Mouse (Mus musculus): Measurements from ENCODE around the gene Clrn1.
"Not testable (repeated sequence)": the region's sequence is repeated elsewhere in the genome, so short reads cannot be mapped to it uniquely, and the experiment has no call there.

Gene Clrn1

DNA sequence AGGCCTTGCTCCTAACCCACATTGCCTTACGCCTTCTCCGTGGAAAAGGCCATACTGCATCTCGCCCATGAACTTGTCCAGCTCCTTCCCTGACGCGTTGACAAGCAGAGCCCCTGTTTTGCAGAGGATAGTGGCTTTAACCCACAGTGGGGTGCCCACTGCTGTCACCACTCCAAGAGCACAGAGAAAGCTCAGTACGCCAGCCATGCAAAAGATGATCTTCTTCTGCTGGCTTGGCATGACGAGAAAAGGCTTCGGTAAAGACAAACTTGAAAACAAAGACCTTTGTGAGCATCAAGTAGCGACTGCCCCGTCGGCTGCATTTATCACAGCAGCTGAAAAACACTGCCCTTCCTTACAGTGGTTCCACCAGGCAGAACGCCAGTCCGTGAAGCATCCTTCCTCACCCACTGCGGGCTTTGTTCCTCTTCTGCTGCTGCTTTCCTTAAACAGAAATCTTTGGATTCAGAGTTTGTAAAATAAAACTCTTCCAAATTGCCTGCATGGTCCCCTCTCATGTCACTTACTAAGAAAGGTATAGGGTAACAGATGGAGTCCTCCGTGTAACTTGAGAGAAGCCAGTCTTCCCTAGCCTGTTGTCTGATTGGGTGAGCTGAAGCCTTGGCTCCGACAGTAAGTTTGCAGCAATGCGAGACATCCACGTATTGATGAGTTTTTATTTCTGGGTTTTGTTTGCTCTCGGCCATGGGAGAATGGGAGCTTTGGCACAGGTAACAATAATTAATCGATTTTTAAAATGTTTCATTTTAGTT, at the start of gene Clrn1:
TSS of gene Clrn1 (minus strand) at position 540 of the 773 bp plus-strand sequence.
- in situ Hi-C loops (cut with MboI, MseI): no loop called here

DNA sequence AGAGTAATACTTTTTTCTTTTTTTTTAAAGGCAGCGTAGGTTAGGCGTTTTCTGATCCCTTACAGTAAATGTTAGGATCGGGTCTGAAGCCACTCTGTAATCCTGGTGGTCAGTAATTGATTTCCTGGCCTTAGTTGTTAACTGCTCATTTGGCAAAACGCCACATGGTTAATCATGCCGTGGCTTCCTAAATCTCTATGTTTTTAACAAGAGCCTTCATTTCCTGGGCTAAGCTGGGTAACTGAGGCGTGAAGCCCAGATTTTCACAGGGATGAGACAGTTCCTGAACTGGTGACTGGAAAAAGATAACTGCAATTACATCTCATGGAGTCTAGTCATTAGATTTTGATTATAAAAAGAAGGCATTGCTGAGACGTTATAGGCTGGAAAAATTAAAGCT, 38.9 kb upstream of the Clrn1 start:
- in situ Hi-C loops (cut with MboI, MseI): no loop called here

DNA sequence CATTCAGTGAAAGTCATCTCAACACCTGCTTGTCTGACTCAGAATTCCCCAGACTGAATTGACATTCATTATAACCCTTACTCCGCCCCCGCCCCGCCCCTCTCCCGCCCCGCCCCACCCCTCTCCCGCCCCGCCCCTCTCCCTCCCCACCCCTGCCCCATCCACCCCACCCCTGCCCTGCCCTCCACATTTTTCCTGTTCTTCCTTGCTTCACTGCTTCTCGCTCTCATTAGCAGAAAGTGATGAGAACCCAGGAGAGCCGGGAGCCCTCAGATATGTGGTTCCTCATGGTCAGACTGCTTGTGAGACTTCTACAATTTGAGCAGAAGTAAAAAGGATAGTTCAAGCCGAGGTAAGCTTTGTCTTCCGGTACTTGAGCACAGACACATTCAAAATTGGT, 38.0 kb upstream of the Clrn1 start:
- in situ Hi-C loops (cut with MboI, MseI): no loop called here

DNA sequence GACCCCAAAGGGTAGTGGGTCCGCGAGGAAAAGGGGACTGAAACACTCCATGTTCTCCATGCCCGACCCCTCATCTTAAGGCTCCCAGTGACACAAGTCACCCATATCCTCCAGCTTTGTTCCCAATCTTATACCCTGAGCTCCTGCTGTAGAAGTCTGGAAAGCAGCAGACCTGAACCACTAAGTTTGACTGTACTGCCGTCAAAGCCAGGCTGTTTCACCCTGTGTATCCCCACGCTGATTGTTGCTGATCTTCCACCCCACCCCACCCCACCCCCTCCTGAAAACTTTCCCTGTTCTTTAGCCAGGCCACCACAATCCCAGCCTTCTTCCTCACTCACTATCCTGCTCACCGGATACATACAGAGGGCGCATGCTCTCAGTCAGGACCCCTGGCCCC, 37.5 kb upstream of the Clrn1 start:
- in situ Hi-C loops (cut with MboI, MseI): no loop called here

DNA sequence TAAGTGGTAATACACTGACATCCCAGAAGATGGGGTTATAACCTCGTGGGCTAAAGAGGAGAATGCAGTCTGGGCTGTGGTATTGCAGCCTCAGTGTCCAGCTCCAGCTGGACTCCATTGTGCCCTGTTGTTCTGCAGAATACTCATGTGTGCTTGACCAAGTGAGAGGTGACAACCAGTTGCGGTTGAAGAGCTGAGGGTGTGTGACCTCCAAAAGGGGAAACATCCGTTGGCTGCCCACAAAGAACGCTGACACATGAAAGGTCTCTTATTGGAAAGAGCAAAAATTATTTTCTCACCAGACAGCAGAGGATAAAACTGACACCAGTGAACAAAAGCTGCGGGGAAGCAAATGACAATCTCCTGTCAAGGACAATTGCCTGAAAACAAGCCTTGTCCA, 36.2 kb upstream of the Clrn1 start:
- in situ Hi-C loops (cut with MboI, MseI): no loop called here

DNA sequence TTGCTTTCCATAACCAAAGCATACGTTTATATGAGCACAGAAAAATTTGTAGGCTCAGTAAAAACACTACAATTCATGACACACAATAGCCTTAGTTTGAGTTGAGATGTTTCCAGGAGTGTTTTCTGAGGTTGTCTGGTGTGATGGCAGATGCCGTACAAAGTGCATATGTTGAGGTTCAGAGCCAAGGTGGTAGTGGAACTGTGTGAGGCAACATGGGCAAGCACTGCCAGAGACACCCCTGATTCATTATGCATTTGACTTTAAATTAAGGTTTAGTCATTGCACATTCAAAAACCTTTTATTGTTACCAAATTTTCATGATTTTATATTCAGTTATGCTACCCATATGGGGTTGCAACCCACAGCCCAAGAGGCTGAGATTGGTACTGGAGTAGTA, 19.5 kb upstream of the Clrn1 start:
- in situ Hi-C loops (cut with MboI, MseI): no loop called here

DNA sequence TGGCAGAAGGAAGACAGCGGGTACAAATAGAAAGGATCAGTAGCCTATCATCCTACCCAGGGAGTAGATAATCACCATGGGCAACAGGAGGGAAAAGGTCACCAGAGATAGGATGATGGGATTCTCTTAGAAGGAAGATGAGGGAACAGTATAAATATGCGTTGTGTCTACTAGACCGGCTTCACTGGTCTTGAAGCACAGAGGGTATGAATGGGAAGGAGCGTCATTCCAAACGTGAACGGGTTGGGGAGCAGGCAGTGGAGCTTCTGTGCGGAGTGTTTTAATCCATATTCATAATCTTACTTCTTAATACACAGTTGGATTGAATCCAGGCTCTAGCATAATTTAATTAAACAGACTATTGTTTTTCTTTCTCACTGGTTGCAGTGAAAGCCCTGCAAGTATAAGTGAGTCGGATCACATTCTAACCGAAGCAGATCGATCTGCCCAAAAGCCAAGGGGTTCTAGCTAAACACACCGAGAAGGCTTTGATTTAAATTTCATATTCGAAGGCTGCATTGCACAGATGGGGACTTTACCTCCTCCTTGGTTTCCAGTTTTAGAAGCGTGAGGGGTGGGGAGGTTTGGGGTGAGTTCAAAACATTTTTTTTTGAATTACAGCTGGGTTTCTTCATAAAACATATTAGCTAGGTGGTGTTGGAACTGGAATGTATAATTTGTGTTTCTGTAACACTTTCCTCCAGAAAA, 17.1 kb upstream of the Clrn1 start:
- in situ Hi-C loops (cut with MboI, MseI): no loop called here

DNA sequence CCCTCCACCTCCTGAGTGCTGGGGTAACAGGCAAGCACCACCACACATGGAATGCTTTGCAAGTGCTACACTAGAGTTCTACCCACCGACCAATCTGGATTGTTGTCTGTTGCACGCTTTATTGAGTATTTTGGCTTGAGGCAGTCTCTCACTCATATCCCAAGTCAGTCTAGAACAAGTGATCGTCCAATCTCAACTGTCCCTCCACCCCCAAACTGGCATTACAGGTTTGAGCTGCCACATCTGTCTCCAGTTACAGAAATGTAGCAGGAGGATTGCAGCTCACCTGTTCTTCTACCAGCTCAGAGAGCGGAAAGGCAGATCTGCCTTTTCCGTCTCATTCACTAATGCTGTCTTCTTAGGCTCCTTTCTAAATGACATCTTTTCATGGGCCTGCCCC, 10.0 kb upstream of the Clrn1 start:
- in situ Hi-C loops (cut with MboI, MseI): no loop called here

DNA sequence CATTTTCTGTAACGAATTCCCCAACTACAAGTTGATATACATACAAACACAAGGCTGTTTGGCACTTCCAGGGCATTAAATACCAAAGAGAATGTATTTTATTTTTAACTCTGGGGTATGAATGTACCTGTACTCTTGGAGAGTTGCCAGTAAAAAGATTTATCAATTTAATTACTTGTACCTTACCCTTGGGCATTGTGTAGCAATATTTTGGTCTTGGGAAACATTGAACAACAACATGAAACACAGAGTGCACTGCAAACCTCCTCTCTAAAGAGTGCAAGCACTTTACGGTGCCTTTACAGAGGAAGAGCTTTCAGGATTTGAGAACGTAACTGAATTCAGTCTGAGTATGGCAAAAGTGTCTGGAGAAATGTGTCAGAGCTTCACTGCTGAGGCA, 9.4 kb upstream of the Clrn1 start:
- in situ Hi-C loops (cut with MboI, MseI): no loop called here

DNA sequence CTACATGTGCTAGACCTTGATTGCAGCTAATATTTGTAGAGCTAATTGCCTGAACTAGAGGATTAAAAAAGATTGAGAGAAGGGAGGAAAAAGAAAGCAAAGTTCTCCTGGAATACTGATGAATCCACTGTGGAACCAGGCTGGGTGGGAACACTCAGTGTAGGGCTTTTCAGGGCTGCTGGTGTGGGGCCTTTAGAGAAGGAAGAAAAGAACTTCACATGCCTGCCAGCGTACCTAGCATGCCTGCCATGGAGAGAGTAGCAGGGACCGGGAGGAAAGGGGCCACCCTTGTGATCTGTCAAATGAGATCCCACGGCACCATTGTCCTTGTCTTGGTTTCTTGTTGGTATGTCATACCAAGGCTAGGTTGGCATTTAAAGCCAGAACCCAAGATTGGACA, 4.5 kb upstream of the Clrn1 start:
- in situ Hi-C loops (cut with MboI, MseI): no loop called here

DNA sequence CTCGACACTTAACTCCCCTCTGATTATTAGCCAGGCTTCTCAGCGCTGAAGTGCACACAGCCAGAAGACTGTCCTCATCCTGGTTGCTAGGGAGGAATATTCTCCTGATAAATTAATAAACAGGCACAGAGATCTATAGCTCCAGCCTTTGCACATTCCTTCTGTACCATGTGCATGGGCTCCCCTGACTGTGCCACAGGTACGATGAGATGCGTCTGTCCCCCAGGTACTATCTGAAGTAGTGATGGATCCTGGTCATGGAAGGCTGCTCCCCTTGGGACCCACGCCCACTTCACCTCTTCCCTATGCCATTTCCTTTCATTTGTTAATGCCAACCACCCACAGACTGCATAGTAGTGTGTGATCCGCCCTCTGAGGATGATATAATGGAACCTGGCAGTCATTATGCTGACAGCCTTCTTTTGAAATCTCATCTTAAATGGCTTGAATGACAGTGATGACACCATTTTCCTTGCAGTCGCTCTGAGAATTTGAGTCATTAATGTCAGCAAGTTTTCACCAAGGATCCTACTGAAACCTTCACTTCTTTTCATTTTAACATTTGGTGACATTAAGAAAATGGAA, 3.1 kb upstream of the Clrn1 start:
- in situ Hi-C loops (cut with MboI, MseI): no loop called here

DNA sequence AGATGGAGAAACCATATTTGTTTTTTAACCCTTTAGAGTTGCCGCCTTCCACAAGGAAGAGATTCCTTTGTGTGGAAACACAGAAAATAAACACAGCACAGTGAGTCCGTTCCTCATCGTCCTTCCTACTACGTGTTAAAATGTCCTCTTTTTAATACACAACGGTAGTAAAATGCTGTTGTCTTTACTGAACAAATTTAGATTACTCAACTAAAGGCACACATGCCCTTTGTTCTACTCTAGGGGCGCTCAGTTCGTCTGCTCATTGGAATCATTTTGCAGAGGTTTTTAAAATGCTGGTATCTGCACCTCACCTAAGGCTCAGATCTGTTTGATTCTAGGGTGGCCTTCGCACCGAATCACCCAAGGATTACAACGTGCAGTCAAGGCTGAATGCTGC, 2.6 kb upstream of the Clrn1 start:
- in situ Hi-C loops (cut with MboI, MseI): no loop called here

DNA sequence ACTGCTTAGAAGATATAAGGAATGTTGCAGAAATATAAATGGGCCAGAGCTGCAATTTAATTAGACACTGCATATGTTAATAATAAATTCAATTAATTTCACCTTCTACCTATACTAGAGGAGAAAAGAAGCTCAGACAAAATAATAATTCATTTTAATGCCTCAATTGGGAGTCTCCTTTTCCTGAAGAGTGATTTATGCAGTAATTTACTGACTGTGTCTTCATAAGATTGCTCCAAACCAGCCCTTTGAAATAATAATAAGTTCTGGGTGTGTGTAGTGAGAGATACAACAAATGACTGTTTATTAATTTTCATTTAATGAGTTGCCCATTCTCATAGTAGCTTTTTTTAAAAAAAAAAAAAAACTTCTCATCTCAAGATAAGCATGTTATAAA, 1.6 kb downstream of the Clrn1 start:
- in situ Hi-C loops (cut with MboI, MseI): no loop called here

DNA sequence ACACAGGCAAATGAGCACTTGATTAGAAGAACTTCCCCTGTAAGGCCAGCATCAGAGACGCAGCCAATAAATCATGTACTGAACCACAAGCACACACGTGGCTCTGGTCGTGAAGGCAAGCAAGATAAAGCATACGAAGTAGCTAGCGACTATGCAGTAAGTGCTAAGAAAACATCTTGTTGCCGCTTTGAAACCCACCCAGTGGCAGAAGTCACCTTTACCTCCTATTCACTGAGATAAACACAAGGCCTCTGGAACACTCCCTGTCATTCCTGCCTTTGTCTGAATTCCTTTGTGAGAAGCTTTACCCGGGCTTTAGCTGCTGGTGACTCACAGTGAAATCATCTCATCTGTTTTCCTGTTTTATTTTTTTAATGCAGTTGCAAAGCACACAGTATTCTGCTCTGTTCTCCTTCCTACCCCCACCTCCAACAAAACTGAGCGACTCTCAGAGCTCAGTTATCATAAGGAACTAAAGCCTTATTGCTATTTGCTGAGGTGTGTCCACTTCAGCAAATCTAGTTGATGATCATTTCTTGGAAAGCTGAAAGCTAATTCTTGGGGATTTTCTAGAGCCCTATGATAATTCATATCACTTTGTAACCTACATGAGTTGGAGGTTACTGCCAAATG, 2.1 kb downstream of the Clrn1 start:
- in situ Hi-C loops (cut with MboI, MseI): no loop called here

DNA sequence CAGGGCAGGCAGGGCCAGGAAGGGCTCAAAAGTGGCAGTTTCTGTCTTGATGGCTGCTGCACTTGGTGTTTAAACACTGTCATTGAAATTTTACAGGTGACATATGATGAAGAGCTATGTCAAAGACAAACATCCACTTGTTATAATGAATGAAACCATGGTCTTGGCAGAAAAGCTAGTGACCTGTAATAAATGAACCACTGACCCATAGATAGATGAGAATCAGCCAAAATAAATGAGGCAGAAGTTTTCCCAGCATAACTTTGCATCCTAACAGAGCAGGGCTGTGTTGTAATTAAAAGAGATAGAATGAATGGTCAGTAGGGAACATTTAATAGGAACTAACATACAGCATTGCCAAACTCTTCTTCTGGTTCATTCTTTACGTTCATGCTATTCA, 4.1 kb downstream of the Clrn1 start:
- in situ Hi-C loops (cut with MboI, MseI): no loop called here

DNA sequence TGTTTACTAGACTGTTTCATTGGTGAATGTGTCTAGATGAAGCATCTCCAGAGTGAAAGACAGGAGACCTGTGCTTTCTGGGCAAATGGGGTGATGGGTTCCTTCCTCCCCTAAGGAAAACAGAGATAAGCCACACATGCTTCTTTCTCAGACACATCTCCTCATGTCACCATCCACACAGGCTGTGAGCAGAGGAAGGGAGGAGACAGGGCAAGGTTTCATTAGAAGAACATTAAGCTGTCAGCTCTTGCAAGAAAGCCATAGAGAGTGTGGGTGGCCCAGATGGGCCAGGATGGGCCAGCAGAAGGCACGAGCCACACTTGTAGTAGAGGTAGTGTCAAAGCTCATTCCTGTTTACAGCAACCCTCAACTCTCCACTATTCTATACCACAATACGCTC, 5.0 kb downstream of the Clrn1 start:
- in situ Hi-C loops (cut with MboI, MseI): no loop called here

DNA sequence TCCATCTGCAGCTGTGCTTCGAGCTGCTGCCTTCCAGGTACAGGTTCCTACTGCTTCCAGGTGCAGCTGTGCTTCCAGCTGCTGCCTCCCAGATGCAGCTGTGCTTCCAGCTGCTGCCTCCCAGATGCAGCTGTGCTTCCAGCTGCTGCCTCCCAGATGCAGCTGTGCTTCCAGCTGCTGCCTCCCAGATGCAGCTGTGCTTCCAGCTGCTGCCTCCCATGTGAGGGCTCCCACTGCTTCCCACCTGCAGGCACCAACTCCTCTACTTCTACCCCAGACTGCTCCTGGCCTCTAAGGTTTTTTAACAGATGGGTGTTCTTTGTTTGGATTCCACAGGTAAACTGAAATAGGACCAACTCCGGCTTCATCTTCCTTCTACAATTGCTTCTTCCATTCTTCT, 13.3 kb downstream of the Clrn1 start:
- in situ Hi-C loops (cut with MboI, MseI): not testable (repeated sequence)

DNA sequence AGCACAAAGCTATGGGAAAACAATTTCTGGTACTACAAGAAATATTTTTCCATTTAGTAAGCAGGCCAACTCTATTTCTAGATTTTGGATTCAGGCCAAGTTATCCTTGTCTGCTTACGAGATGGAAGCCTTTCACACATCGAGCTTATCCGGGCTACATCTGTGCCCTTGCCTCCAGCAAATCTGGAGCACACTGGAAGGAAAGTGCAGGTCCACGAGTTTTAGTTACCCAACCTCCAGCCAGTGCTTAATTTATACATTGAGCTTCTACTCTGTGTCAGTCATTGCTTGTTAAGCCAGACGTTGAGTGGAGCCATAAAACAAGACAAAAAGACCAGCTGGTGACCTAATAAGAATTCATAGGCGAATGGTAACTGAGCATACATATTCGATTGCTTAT, 19.4 kb downstream of the Clrn1 start:
- in situ Hi-C loops (cut with MboI, MseI): no loop called here

DNA sequence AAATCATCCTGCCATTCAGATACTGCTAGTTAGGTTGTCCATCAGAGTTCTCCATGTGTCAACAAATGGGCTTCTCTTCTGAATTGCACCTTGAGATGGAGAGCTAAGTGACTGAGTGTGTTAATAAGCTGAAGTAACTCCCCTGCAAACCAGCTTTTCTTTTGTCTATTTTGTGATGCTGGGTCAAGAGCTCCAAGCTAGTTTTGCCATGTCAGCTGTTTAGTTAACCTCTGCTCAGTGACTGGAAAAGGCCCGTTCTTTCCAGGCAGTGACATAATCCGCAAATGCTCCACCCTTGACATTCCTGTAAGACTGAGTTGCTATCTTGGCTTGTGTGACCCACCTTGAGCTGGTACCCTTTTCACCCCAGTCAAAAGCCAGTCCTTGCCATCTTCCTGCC, 22.2 kb downstream of the Clrn1 start:
- in situ Hi-C loops (cut with MboI, MseI): no loop called here

DNA sequence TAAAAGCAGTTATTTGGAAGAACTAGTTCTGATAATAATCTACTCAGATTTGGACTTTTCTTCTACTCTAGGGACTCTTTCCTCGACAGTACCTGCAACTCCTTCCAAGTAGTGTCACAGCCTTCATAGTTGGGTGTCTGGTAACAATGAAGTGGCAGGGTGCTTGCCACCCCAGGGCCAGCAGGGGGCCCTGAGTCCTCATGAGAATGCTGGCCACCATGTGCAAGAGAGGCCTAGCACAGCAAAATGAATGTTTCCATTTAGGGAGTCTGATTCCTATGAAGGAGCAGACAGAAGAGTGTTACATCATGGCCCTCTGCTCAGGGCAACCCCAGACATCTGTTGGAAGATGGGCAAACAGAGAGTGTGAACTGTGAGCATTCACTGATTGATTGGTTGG, 41.7 kb downstream of the Clrn1 start:
- in situ Hi-C loops (cut with MboI, MseI): no loop called here

DNA sequence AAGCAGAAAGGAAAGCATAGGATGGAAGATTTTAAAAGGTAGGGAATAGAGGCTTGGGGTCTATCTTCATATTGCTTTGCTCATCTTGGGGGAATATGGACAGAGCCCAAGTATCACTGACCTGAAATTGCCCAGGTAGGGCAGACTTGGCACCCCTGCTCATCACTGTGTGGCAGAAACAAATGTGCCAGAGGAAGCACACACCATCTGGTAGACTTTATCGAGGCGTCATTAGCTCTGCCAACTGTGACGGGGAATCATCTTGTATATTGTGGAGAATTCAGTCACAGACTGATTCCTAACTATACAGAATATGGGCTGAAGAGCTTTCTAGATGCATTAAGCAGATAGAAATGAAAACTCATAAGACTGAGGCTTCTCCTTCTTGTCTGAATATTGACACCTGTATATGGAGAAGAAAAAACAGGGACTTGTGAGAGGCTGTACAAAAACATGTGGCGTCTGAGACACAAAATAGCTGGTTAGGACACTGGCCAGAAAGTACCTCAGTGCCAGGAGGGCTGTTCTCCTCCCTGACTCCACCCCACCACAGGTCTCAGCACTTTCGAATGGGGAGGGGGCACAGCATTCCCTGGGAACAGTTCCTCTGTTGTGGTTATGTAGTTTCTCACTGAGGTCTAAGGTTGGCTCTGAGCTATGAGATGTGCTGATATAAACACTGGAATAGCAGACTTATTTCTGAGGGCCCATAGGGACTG, 51.5 kb downstream of the Clrn1 start:
- in situ Hi-C loops (cut with MboI, MseI): no loop called here

DNA sequence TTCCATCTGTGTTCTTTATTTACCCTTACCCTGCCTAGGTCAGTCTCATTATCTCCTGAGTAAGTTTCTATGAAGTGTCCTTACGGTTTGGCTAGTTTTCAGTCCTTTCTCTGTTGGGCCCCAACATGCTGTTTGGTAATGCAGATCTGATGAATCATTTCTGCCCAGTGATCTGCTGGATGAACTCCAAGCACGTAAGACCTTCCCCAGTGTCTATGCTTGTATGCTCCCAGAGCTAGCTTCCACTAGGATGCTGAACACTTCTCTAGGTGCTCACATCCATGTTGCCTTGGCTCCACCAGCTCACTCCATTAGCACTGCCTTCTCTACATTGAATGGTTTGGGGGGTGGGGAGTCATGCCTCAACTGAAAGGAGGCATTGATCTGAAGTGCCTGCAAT, 52.3 kb downstream of the Clrn1 start:
- in situ Hi-C loops (cut with MboI, MseI): no loop called here

Data from T-helper 2 cell (primary cell).